Mouse (Mus musculus) activated CD4-positive, CD25-positive, alpha-beta regulatory T cell (primary cell): ENCODE results near the gene Fzd7. TPM values are rescaled to one million over a fixed set of nuclear protein-coding genes. Genes with fewer than 3 reads are reported as not detected.

ENCODE experiments used
- polyA plus RNA-seq, 2 experiments: library from polyadenylated mRNA; unstranded; fragments of 100-300 nt; shearing (Covaris generic); gene quantifications; one replicate each; pipeline ENCODE4 v1.2.1; 2017

The Fzd7 gene
- under 1 TPM; 0.20 to 0.93 TPM for polyA plus RNA-seq

DNA sequence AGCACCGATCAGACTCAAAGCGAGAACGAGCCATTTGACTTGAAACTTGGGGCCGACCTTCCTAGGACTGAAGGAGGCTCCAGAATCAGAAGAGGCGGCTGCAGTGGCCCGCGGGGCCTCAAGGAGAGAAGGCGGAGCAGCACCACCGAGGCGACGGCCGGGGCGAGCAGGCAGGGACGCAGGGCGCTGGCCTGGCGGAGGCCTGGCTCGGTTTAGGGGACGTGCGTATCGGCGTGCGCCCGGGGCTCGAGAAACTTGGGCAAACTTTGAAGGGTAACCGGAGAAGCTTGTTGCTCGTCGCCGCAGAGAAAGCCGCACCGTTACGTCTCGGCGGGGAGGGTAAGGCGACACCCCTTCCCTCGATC is at the start of gene Fzd7:
Fzd7 (plus strand) TSS at position 94 of the 365 bp plus-strand sequence.

DNA sequence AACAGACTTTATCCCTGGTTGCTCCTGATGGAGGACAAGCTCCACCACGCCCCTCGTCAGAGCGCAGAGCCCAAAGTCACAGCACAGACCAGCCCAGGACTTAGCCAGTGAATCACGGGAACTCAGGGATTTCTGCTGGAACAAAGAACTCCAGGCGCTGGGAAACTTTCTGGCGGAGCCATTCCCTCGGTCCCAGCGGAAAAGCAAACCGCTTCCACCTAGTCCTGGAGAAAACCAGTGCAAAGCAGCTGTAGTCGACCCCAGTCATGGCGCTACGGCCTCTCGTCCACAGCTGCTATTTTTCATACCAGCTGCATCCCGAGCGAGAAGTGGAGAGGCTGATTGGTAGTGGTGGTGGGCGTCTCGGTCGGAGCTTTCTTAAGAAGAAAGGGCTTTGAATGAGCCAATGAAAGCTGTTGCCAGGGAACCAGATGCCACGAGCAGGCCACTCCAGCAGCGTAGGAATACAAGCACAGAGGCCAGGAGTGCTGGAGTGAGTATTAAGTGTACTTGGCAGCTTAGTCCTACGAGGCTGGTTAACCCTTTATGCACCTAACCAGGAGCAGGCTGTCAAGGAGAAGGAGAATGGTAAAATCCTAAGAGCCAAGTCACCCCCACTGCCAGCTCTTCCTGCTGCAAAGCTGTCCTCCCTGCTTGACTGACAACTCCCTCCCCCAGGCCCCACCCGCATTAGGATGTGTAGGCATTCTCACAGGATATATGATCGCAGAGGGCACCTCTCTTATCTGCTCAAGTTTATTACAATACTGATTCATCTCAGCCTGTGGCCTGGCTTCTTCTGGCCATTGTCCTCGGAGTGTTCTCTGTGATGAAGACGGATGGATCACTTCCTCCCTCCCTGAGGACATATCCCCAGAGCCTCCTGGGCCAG is 34.0 kb downstream of the Fzd7 start, which contains the start of gene Gm973:
Gm973 (plus strand) TSS at position 239 of the 892 bp plus-strand sequence.

Other genes starting within 250 kb of the Fzd7 start
- 10 to 100 TPM in 1 of 2 experiments, 1 to 10 TPM in 1; 4.3 to 12.0 TPM for gene Als2, start 245.2 kb upstream of the Fzd7 start, polyA plus RNA-seq
- not detected for gene Cdk15, start 225.5 kb upstream of the Fzd7 start, polyA plus RNA-seq
- 1 to 10 TPM in 1 of 2 experiments, not detected in 1; 1.5 TPM for gene Gm973, start 33.8 kb downstream of the Fzd7 start, polyA plus RNA-seq
- 100 to 1,000 TPM; 353 to 354 TPM for gene Sumo1, start 188.4 kb downstream of the Fzd7 start, polyA plus RNA-seq
- 100 to 1,000 TPM; 145 to 189 TPM for gene Nop58, start 202.5 kb downstream of the Fzd7 start, polyA plus RNA-seq